Mouse (Mus musculus) myocyte (in vitro differentiated cells): ENCODE data around the gene Gne.

Experiments used
- CEBPB ChIP-seq: IDR thresholded peaks from 2 replicates; pipeline ENCODE4 v1.6.1; 2011; ENCODE audit warnings: mild to moderate bottlenecking, moderate library complexity; ENCODE audit not compliant: poor library complexity, insufficient read depth, severe bottlenecking
- E2F4 ChIP-seq: IDR thresholded peaks from one replicate; pipeline ENCODE4 v1.6.1; 2011; ENCODE audit warnings: mild to moderate bottlenecking, control low read depth, moderate library complexity; ENCODE audit not compliant: insufficient read depth
- MAX ChIP-seq: IDR thresholded peaks from one replicate; pipeline ENCODE4 v1.6.1; 2011; ENCODE audit warnings: low read depth, mild to moderate bottlenecking, control low read depth
- MYOD1 ChIP-seq, 3 experiments: IDR thresholded peaks; one replicate each; pipeline ENCODE4 v1.6.1; 2011; ENCODE audit warnings: control low read depth in 2 of 3, low read depth in 2 of 3, mild to moderate bottlenecking in 2 of 3, moderate library complexity in 1 of 3; ENCODE audit not compliant: insufficient read length in 2 of 3, control insufficient read depth in 1 of 3
- POLR2A ChIP-seq: IDR thresholded peaks from one replicate; pipeline ENCODE4 v1.6.1; 2011; ENCODE audit warnings: low read depth, mild to moderate bottlenecking, control low read depth, moderate library complexity; ENCODE audit not compliant: insufficient read length
- POLR2AphosphoS2 ChIP-seq: IDR thresholded peaks from one replicate; pipeline ENCODE4 v1.6.1; 2011; ENCODE audit warnings: low read depth, control low read depth; ENCODE audit not compliant: insufficient read length
- TCF12 ChIP-seq: IDR thresholded peaks from one replicate; pipeline ENCODE4 v1.6.1; 2011; ENCODE audit warnings: mild to moderate bottlenecking, control low read depth; ENCODE audit not compliant: poor library complexity, insufficient read depth, severe bottlenecking
- USF1 ChIP-seq: IDR thresholded peaks from one replicate; pipeline ENCODE4 v1.6.1; 2011; ENCODE audit warnings: low read depth, mild to moderate bottlenecking, control low read depth, moderate library complexity

GRCm38 (mm10) chr4:44115046-44115445, 31.1 kb upstream of the Gne start:
- TF ChIP-seq TCF12 (no peak), USF1 (no peak), POLR2A (no peak), MYOD1 (IDR thresholded peaks at IDR 0.05; ENCODE audit: control insufficient read depth in 1 of 3, insufficient read length in 2 of 3, low read depth in 2 of 3) (no peak), POLR2AphosphoS2 (no peak), E2F4 (no peak), CEBPB (no peak), MAX (no peak)
